Mouse (Mus musculus) lung, postnatal 10 days (tissue): ENCODE measurements around the gene Mab21l2.

Experiments used
- DNase-seq: peaks from one replicate; pipeline ENCODE4 v3.0.0; 2021

Mab21l2 gene

DNA sequence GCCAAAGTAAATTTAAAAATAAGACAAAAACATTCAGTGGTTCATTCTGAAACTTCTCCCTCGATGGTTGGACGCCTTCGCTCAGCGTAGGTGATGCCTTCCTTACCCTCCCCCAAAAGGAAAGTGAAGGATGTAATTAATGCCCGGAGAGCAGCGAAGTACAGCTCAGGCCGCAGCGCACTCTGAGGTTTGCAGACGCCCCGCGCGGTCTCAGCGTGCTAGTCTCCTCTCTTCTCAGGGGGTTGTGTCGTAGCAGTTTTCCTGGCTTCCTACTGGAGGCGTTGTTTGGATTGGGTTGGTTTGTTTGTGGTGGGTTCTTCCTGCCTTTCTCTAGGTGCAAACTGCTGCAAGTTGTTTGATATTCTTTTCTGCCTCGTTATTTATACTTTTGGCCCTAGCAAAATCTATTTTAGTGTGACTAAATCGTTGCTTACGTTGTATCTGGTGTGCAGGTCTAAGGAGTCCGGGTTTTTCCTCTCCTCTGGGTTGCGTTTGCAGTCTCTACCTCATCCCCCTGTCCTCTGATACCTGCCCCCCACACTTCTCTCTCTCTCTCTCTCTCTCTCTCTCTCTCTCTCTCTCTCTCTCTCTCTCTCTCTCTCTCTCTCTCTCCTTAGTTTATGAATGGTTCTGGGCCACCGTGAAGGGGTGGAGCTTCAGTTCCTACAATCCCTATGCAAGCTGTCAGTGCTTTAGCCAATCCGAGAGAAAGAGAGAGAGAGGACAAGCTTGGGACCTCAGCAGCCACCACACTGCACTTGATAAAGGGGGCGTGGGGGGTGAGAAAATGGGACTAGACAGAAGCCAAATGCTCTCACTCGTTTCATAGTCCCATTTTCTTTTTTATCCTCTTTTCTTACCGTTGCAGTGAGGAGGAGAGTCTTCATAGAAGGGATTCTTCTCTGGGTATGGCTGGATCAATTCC lies at the start of gene Mab21l2:
TSS of gene Mab21l2 (minus strand) at position 539 of the 925 bp plus-strand sequence.
- no peak for DNase-seq

DNA sequence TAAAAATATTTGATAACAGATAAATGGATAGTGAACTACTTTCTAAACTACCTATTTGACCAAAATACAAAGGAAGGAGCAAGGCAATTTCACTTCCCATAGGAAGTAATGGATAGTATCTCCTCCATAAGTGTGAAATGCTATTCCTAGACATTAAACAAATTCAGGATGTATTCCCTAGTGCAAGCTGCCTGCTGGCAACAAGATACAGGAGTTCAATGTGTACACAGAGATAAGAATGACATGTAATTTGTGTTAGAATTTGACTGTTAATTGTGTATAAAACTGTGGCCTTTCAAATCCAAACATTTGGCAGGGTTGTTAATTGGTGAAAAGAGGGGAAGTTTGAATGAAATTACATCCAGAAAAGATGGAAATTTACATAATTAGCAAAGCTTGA lies 26.9 kb upstream of the Mab21l2 start:
- no peak for DNase-seq

DNA sequence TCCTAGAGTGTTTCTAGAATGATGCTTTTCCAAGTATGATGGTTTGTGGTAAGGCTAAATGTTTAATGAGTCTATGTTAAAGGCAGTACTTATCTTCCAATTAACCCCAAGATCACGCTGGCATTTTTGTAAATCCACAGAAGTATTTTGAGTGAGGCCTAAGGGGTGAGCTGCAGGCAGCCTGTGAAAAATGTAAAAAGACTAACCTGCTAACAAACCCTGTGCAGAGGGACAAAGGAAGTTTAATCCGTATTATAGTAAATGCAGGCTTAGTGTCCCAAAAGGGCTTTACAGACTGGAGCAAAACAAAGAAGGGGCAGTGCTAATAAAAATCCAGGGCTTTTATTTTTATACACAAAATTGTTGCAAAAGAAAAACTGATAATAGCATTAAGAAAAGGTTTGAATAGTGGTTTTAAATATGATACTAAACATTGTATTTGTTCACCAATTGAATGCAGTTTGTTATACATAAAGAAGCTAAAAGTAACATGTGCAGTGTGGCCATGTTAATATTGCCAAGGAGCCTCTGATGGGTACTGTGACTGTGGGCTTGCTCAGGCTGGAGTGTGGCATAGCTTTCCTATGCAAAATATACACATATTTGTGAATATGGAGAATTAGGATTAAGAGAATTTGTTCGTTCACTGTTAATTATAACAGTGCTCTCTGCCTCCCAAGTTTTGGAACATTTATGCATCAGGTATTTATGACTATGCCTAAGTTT lies 24.3 kb upstream of the Mab21l2 start:
- no peak for DNase-seq

- no peak for DNase-seq
Observed at GRCm38 (mm10) chr3:86571518-86571917, 23.1 kb upstream of the Mab21l2 start.

DNA sequence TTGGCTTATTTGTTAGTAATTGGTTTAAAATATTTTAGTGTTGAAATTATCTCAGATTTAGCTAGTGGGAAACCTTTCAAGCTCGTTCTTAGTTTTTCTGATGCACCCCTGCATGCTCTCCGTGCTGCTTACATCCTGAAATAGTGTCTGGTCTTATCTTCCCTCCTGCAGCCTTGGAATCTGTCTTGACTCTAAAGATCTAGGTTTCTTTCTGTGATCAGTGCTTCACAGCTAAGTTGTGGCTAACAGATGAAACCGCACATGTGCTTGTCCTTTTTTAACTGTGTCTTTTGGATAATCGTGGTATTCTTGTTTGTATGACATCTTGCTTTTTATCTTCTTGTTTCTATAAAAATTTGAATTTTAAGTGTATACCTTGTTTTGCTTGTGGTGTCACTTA lies 18.9 kb upstream of the Mab21l2 start:
- no peak for DNase-seq

DNA sequence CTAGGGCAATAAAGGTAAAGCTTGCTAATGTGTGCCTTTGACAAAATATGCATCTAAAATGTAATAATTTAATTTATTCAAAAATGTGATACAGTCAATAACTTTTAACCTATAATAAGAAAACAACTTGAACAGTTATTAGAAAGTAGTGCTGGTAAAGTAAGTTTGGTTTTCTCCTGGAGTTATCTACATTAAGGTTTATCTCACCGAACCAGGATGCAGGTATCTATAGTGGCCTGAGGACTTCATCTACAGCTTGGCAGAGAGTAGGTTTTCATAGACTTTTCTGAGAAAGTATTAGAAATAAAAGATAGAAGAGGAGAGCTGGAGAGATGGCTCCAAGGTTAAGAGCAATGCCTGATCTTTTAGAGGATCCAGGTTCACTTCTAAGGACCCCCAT lies 13.0 kb upstream of the Mab21l2 start:
- no peak for DNase-seq

DNA sequence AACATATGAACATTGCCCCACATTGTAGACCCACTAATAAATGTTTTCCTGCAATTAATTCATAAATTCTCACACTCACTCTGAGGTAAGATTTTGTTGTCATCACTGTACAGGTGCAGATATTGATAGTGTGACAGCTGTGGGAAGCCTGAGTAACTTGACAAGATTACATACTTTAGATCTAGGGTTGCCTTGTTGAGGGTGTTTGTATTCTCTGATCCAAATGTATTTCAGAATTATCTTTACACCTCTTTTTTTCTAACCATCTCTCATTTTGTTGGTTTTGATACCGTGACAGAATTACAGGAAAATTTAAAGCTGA lies 12.6 kb upstream of the Mab21l2 start:
- DNase-seq: no peak

DNA sequence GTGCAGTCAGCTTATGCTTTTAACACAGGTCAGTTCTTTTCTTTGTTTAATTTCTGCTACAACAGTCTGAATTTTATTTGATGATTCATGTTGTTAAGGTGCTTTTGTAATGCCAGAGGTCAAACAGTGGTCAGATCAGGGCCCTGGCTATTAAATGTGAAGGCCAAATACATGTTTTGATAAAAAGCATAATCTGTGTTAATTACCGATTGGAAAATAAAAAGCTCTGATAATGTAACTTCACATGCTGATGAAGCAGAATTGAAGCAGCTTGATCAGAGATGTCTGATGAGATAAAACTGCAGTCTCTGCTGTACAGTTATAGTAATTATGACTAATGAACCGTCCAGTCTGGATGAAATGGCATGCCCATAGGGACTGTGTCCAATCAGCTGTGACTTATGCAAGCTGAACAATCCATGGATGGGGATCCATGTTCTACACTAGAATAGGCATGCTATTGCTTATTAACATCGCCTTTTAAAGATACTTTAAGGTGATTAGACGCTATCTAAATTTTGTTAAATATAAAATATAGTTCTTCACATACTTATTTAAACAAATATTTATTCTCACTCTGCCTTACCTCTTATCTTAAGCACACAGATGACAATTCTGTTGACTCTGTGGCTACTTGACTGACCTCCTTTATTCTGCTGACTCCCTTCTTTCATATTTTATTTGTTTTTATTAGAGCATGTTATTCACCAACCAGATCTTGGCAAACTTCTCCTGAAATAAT lies 12.0 kb upstream of the Mab21l2 start:
- DNase-seq: no peak

DNA sequence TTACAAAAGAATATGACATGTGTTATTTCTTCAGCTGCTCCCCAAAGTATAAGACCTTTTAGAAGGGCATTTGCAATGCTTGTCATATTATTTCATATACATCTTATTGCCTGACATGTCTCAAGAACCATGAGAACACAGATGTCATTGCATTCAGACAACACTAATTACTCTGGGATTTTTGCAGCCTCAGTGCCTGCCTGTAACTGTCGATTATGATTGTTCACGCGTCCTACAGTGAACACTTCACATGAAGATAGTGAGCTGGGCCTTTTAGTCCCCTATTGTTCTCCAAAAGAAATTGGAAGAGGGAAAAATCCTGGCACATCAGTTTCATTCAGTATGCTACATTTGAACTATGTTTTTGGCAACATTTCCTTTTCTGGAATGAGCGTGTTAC lies 11.2 kb upstream of the Mab21l2 start:
- DNase-seq: no peak

DNA sequence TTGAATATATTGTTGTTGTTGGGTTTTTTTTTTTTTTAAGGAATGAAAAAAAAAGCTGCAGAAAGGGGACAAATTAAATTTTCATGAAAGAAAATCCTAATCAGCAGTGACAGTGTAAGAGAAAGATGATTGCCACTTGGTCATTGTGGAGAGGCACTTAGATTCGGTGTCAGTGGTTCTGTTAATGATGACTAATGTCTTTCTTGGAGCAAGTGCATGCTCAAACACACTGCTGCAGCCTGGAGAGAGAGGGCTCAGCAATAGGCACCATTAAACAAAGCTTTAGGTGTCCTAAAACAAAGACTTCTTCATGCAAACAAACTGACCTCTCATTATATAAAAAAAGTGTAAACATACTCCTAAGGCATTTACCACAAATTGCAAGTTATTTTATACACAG lies 10.5 kb upstream of the Mab21l2 start:
- no peak for DNase-seq

DNA sequence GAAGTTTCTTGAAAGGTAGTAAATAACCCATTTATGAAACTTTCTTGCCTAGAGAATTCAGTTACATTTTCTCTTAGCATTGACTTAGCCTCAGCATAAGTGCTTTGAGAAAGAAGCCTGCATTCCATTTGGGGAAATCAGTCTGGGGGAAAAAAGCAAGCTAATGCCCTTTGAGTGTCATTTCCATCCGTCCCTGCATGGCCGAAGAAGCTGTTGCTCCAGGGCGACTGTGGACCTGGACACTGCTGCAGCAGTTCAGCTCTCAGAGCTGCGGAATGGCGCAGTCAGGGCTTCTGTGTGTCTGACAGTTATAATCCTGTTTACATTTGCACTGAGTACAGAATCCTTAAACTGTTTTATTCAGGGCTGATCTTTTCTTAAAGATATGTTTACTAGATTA lies 3.7 kb upstream of the Mab21l2 start:
- no peak for DNase-seq

- DNase-seq: no peak
Observed at GRCm38 (mm10) chr3:86551011-86551728, 2.7 kb upstream of the Mab21l2 start.

DNA sequence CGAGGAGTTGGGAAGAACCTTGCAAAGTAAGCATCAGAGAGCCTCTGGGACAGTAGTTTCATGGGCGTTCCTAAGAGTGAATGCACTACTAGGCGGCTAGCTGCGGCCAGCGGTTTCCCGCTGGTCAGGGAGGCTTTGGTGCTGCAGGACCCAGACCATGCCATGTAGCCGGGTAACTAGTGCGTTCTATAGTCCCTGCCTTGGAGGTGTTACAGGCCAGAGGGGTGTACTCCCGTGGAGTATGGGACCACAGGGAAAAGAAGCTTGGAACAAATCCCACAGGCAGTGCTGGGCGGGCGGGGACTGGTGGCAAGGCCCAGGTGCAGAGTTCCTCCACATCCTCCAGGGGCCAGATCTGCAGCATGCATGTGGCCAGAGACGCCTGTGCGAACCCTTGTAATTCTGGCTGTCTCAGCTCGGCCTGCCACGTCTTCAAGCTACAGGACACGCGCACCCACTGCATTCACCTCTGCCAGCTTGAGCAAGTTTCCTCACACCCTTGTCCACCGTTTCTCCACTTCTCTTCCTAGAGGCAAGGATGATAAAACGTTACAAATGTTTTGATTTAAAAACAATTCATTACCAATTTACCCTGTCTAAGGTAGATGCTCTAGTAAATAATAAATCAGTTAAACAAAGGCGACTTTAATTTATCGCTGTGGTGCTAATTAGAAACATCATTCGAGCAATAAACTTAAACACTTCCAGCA lies 2.0 kb upstream of the Mab21l2 start:
- DNase-seq: no peak

DNA sequence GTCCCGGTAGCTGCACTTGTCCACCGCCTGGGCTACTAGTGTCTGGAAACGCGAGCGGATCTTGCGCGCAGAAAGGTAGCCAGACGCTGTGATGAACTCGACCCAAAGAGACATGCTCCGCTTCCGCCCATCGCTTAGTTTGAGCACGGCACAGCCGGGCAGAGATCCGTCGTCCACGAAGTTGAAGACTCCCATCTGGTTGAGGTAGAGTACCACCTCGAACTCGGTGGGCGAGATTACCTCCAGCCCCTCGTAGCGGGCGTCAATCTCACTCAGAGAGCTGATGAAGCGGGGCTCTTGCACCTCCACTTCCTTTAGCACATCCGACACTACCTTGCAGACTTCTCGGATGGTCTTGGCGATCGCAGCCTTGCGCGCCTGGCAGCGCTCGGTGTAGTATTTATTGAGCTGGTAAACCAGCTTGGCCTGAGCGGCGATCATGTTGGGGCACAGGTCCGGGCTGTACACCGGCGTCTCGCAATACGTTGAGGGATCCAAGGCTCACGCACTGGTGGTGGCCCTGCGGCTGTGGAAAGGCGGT lies 1.1 kb downstream of the Mab21l2 start:
- DNase-seq: no peak

DNA sequence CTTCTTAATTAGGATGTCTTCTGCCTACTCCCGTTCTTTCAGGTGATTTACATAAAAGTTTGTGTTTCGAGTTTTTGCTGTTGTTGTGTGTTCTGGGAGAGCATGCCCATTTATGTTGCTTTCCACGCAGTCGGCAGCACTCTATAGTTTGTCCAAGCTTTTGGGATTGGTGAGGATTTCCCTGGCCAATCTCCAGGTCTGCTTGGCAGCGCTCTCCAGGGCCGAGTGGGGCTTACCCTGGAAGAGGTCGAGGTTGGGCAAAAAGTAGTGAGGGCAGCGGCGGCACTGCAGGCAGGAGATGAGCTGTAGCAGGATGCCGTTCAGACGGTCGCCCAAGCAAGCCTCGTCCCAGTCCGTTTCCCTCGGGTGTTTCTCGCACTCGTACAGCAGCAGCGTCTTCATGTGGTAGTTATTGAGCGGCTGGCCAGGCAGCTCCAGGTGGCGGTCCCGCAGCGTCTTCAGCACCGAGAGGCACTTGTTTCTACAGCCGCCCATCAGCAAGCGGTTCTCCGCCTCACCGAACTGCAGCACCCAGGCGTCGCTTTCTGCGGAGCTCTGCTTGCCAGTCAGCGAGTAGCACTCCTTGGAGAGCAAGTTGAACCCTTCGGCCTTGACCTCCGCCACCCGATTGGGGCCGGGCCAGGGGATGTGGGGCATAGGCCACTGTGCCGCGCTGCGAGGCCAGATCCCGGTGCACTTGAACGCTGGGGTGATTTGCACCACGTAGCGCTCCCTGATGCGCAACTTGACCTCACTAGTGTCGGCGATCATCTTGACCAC lies 1.8 kb downstream of the Mab21l2 start:
- DNase-seq: peak; percentile 35

GRCm38 (mm10) chr3:86545945-86546344 lies 2.5 kb downstream of the Mab21l2 start:
- no peak for DNase-seq

DNA sequence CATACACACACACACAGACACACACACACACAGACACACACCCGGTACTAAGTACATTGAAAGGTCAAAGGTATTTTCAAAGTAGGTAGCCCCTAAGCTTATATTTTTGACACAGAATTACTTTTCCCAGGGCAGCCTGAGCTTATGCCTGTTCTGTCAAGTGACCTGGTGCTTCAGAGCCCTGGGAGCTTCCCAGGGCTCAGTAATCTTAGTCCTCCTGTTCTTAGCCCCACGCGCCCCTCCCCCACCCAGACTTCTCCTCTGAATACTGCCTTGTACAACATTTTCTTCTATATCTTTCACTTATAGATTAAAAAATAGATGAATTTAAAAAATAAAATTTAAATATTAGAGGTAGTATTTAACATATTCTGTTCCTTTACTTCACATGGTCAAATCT lies 3.6 kb downstream of the Mab21l2 start:
- no peak for DNase-seq

DNA sequence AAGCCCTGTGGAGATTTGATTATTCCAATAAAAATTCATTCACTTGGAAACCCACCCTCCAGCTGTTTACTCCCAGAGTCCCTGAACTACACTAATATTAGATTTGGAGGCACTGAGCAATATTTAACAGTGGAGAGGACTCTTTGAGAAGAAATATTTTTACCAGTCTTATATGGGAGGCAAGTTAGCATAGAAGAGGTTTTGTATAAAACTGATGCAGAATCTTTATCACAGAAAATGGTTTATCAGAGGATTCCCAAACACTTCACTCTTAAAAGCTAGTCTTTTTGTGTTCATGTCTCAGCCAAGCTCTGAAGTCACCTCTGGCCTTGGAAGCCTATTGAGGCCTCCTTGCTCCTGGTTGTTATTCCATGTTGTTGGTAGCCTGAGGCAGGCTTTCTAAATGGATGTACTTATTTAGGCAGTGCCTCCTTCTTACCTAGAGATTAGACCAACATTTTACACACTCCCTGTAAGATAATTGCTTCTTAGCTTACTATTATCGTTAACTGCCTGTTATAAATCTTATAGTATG lies 6.5 kb downstream of the Mab21l2 start:
- no peak for DNase-seq

- DNase-seq: no peak
Observed at GRCm38 (mm10) chr3:86541074-86541614, 7.3 kb downstream of the Mab21l2 start.

DNA sequence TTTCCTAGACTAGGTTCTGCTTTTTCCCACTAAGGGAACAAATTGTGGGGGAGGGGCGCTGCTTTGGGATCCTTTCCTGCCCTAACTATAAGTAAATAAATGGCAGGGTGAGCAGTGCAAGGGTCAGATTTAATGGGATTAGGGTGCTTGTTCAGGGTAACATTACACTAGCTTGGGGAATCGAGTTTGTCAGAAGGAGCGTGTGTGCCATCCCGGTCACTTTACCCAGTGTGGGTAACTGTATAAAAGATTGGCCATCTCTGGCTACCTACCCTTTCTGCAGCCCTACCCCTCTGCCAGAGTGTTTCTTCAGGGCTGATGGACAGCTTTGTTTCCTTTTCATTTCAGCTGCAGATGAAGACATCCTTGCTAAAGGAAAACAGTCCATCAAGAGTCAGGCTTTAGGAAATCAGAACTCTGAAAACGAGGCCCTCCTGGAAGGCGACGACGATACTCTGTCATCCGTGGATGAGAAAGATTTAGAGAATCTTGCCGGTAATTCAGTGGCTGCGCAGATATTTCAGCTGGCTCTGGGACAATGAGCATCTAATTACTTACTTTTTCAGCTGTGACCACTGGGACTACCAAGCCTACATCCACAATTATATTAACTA lies 8.8 kb downstream of the Mab21l2 start:
- DNase-seq: no peak
